Mouse (Mus musculus) cerebellum, adult 9-11 months (tissue): ENCODE results near the gene Wipi2.
A peak's percentile ranks its signal among the peaks of the same experiment; 100 is the strongest.

Source experiments
- DNase-seq: peaks from one replicate; pipeline ENCODE4 v3.0.0; 2022

Gene Wipi2

DNA sequence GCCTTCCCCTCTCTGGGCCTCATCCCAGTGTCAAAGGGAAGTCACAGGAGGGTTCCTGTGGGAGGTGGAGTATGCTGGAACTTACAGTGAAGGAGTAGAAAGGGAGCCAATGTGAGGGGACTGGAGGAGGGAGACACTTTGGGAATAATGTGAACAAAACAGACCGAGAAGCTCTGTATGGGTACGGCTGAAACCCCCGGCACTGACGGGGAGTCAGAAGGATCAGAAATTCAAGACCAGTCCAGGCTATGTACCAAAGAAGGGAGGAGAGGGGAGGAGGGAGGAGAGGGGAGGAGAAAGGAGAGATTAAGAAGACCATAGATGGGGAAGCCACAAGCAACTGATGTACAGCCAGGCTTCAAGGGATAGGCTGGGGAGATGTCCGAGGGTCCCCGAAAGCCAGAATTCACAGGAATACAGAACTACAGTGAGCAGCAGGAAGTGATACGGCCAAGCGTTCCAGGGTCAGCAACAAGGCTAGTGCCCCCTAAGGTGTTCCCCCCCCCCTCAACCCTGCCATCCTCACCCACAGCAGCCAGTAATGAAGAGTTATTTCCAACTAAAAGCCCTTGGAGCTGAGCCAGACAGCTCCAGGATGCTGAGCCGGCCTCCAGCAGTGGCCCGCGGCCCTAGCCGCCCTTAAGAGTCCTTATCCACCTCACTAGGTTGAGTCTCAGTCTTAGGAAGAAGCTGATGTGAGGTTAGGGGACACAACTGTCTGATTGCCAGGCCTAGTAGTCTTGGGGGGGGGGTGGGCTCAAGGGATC, 65.7 kb downstream of the Wipi2 start:
- DNase-seq: peak; percentile 71

DNA sequence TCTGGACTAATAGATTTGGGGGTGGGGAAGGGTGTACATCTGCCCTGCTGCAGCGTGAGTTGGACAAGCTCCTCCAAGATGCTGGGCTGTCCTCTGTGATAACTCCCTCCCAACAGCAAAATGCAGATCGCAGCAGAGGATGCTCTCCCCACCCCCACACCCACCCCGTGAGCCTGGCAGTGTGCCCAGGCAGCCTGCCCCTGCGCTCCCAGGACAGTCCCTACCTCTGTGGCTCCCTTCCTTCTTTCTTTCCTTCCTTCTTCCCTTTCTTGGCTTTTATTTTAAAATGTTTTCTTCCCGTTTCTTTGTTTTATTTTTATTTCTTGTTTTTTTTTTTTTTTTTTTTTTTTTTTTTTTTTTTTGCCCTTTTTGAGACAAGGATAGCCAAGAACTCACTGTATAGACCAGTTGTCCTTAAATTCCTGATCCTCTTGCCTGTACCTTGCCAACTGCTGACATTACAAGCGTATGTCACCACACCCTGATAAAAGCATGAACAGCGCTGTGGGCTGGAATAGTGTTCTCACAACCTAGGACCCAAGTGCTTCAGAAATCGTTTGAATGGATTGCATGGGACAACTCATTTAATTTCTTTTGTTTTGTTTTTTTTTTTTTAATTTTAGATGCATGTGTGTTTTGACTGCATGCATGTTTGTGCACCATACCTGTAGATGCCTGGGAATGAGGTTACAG, 66.4 kb downstream of the Wipi2 start:
- peak; percentile 64 for DNase-seq

GRCm38 (mm10) chr5:142694627-142695340, 67.3 kb downstream of the Wipi2 start:
- peak; percentile 65 for DNase-seq

- DNase-seq: peak; percentile 67
Measured at GRCm38 (mm10) chr5:142696258-142696657, 68.8 kb downstream of the Wipi2 start.

DNA sequence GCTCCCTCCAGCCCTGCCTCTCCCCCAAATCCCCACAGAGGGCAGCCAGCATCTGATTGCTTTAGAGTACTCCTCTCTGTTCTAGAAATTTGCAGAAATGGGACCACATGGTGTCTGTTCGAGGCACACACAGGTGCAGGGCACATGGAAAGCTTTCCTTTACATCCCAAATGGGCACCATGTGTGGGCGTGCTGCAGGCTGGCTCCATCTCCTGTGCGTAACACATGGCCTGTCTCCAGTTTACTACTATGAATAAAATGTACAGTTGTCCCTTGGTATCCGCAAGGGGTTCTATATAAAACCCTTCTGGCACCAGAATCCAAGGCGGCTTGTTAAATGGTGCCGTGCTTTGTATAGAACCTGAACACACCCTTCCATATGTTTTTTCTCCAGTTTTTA, 69.4 kb downstream of the Wipi2 start:
- peak; percentile 53 for DNase-seq

DNA sequence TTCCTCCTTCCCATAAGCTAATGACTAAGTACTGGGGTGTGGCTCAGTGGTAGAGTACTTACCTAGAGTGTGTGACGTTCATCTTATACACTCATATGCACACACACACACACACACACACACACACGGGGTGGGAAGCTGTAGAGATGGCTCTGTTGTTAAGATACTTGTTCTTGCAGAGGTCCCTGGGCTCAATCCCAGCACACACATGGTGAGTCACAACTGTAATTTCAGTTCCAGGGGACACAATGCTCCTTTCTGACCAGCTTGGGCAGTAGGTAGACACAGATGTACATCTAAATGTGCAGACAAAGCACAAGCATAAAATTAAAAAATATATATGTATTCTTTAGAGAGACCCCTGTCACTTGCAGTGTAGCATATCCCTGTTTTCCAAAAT, 70.2 kb downstream of the Wipi2 start:
- no peak for DNase-seq

DNA sequence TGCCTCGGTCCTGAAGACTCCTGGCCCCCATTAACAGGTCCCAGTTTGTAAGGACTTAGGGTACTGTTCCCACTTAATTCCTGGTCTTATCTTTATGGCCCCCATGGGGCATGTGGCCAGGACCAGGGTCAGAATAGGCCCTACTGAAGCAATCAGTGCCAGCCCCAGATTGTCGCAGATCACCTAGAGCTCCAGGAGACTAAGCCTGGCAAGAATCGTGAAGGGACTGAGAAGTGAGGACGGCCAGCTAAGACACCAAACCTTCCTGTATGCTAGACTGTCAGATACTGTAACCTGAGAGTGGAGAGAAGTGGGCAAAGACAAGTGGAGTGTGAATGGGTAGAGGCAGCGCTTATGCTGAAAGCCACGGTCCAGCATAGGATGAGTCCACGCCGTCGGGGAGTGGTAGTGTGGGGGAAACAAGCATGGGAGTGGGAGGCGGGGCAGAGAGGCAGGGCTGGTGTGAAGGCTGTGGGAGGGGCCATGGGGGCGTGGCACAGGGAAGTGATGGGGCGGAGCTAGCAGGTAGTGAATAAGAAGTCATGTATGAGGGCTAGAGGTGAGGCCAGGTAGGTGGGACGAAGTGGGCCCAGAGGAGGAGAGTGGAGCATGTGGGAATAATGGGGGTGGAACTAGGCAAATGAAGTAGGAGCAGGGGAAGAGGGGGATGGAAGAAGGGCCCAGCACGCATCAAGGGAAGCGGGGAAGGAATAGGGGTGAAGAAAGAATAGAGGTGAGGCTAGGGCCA, 73.5 kb downstream of the Wipi2 start:
- peak; percentile 85 for DNase-seq

DNA sequence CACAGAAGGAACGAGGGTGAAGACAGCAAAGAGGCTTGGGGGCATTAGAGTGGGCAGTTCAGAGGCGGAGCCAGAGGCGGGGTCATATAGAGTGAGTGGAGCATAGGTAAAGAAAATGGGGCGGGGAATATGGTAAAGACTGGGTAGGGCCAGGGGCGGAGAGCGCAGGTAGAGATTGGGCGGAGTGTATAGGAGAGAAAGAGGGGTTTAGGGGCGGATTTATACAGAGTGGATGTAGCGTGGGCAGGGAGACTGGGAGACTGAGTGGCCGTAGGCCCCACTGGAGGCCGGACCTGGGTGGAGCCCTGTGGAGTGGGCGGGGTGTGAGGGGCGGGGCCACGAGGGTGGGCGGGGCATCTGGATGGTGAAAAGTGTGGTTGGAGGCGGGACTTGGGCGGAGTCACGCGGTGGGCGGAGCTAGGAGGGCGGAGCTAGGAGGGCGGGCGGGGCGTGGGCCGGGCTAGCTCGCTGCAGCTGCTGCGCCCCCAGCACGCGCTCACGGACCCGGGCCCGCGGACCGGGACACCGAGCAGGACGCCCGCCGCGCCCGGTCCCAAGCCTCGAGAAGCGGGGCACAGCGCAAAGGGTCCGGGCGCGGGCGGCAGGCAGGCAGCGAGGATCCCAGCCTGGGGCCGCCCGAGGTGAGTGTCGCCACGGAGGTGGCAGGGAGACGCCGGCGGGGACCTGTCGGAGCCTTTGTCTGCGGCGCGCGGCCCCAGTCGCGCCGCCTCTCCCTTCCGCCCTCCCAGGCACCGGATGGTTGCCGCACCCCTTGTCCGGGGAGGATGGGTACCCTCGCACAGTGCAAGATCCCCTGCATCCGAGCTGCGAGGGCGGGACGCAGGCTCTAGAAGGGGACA, 74.4 kb downstream of the Wipi2 start:
- DNase-seq: peak; percentile 83

DNA sequence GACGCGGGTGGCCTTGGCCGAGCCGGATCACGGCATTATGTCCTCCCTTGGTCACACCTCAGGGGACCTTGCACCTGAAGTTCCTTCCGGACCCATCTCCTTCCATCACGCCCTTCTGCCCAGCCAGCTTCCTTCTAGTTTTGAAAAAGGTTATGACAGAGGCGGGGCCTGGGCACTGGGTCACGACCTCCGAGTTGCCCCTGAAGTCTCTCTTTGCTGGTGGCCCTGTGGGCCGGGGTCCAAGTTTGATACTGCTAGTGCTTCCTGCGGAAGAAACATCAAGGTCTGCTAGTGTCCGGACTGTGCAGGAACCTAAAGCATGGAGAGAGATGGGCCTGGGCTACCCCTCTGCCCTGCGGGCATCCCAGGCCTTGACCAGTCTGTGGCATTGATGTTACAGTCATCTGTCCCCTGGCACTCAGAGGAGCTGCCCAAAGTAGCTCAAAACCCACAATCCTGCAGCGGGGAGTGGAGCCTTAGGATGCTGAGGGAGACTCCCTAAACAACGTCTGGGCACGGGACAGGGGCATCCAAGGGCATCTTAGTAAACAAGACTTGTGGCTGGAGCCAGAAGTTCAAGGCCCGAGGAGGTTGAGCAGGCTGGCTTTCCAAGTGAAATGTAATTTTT, 75.1 kb downstream of the Wipi2 start:
- no peak for DNase-seq

DNA sequence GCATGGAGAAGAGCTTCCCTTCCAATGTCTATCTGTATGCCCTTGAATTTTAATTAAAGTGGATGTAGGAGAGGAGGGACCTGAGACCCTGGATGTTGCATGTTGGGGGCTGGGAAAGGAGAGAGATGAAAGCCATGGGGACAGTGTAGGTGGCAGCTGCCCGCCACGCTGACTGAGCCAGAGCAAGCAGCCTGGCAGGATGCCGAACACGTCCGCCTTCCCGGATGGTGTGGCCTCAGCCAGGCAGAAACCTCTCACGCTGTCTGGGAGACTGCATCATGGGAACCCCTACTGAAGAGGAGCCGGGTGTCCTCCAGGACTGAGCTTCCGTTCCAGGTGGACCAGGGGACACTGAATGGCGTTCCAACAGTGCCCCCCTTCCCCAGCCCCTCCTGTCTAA, 76.1 kb downstream of the Wipi2 start:
- peak; percentile 87 for DNase-seq

DNA sequence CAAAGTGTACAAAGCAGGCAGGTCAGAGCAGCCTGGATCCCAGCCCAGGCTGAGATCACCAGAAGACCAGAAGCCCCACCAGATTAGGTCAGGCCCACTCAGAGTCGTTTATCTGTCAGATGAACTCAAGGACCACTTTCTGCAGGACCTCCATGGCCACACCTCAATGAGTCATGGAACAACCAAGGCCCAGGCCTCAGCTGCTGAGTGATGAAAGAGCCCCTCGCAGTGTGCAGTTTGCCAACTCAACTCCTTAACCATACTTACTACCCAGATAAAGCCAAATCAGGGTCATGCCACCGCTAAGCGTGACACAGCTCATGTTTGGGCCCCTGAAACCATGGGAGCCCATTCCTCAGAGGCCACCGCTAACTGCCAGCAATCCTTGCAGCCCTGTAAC, 80.2 kb downstream of the Wipi2 start:
- DNase-seq: no peak

DNA sequence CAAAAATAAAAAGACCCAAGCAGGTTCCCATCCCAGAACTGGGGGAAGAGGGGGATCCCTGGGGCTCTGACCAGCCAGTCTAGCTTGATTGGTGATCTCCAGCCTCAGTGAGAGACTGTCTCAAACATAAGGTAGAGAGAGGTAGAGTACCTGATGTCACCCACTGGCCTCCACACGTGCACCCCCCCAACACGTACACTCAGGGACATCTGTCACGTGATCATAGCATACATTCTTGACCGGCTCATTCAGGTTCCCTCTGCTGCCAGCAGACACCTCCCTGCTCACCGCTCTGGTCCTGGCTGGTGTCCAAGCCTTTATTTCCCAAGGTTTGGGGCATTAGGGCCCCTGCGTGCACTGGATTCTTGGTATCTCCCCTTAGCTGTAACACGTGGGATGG, 81.9 kb downstream of the Wipi2 start:
- no peak for DNase-seq

DNA sequence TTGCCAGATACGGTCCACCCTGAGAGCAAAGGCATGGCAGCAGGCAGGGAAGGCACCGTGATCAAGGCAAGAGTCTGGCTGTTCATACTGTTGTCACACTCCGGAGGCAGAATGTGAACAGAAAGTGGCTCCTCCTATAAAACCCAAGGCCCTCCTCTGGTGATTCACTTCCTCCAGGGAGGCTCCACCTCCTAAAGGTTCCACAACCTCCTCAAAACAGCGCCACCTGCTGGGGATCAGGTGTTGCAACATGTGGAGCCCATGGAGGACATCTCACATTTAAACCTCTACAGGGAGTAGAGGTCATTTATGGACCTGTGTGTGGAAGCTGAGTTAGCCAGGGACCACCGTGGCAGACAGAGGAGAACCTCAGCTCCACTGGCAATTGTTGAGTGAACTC, 84.9 kb downstream of the Wipi2 start:
- no peak for DNase-seq

DNA sequence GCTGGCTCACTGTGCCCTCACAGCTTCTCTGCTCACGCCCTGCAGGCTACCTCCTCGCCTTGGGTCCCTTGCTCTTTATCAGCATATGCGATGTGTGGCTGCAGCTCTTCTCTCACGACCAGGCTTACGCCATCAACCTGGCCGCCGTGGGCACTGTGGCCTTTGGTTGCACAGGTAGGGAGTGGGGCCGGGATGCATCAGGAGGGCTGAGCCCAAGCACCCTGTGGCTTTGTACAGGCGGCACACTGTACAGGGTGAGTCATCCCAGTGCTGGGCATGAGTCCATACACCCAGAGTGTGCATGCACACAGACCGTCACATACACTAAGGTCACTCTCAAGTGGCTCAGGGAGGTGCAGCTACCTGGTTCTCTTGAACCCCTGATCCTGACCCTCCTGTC, 86.5 kb downstream of the Wipi2 start:
- peak; percentile 77 for DNase-seq

GRCm38 (mm10) chr5:142715059-142715458, 87.6 kb downstream of the Wipi2 start:
- peak; percentile 40 for DNase-seq

DNA sequence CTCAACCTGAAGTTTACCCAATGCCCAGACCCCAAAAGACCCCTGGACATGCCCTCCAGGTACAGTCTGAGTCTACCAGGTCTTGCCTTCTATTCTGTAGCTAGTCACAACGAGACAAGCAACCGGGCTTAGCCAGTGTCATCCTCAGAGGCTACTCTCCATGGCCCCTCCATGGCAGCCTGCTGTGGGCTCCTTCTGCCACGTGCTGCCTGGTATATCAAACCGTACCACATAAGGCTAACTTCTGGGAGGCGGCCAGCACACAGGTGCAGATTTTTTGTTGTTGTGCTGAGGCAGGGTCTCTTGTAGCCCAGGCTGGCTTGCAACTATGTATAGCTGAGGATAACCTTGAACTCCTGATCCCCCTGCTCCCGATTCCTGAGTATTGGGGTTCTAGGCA, 88.6 kb downstream of the Wipi2 start:
- DNase-seq: peak; percentile 79

GRCm38 (mm10) chr5:142718037-142718436, 90.5 kb downstream of the Wipi2 start:
- peak; percentile 74 for DNase-seq

GRCm38 (mm10) chr5:142718486-142718885, 91.0 kb downstream of the Wipi2 start:
- DNase-seq: peak; percentile 53

DNA sequence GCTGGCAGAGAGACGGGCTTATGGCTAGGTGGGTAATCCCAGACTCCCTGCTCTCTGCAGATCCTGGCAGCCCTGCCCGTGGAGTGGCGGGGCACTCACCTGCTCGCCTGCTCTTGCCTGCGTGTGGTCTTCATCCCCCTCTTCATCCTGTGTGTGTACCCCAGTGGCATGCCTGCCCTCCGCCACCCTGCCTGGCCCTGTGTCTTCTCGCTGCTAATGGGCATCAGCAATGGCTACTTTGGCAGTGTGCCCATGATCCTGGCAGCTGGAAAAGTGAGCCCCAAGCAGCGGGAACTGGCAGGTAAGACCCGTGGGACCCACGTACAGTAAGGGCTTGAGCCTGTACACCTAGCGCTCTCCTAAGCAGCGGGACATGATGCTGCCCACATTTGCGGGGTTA, 92.4 kb downstream of the Wipi2 start:
- DNase-seq: peak; percentile 52
